Mouse (Mus musculus): ENCODE data around the gene Zfp346. TPM values are rescaled to one million over a fixed set of nuclear protein-coding genes. Genes with fewer than 3 reads are reported as not detected.

The Zfp346 gene
- polyA plus RNA-seq, 1 experiment from 2014 or later: 26.3 TPM

GRCm38 (mm10) chr13:55167798-55168197 is 62.7 kb downstream of the Zfp346 start:
- no peak for ATAC-seq
- Histone ChIP-seq H3K4me1 (replicated peaks; ENCODE audit: control insufficient read depth, insufficient read depth, low read length) (peaks cover 24% of the 10 kb centered on the region), H3K9me3 (ENCODE audit: control insufficient read depth, low read length) (no peaks in the 10 kb centered on the region), H3K36me3 (ENCODE audit: control insufficient read depth, insufficient read depth) (no peaks in the 10 kb centered on the region), H3K27ac (ENCODE audit: low read length) (no peak overlapping the region), H3K27me3 (replicated peaks; ENCODE audit: control insufficient read depth, insufficient read depth, low read length) (no peaks in the 10 kb centered on the region), H3K4me3 (replicated peaks; ENCODE audit: low read length) (no peak overlapping the region), H3K4me2 (ENCODE audit: low read length) (no peak overlapping the region), H3K9ac (replicated peaks; ENCODE audit: low read depth, low read length) (no peak overlapping the region)
- WGBS: 91% methylated on average over 11 of the region's 11 CpGs

GRCm38 (mm10) chr13:55168255-55168654 is 63.1 kb downstream of the Zfp346 start:
- H3K4me2 ChIP-seq (ENCODE audit: low read length): no peak overlapping the region
- no peaks in the 10 kb centered on the region for H3K36me3 ChIP-seq (ENCODE audit: control insufficient read depth, insufficient read depth)
- no peak overlapping the region for H3K4me3 ChIP-seq (replicated peaks; ENCODE audit: low read length)
- H3K27me3 ChIP-seq (replicated peaks; ENCODE audit: control insufficient read depth, insufficient read depth, low read length): no peaks in the 10 kb centered on the region
- no peaks in the 10 kb centered on the region for H3K9me3 ChIP-seq (ENCODE audit: control insufficient read depth, low read length)
- no peak overlapping the region for H3K27ac ChIP-seq (ENCODE audit: low read length)
- WGBS: 85% methylated on average over 5 of the region's 5 CpGs
- H3K4me1 ChIP-seq (replicated peaks; ENCODE audit: control insufficient read depth, insufficient read depth, low read length): peaks cover 24% of the 10 kb centered on the region
- ATAC-seq: no peak
- no peak overlapping the region for H3K9ac ChIP-seq (replicated peaks; ENCODE audit: low read depth, low read length)

DNA sequence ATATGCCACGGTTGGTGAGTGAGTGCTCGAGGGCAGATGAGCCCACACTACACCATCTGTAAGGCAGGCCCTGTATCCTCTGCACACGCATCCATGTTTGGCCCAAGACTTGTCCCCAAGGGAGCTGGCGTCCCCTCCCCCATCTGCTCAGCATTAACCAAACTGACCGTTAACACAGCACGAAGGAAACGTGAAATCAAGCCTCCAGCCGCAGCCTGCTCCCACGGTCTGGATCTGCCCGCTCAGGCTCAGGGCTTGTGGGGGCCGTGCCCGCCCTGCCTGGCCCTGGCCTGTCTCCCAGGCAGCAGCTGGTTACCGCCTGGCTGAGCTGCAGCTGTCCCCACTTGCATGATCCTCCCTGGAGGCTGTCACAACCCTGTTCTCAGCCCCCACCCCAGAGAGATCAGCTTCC is 63.9 kb downstream of the Zfp346 start:
- H3K9me3 ChIP-seq (ENCODE audit: control insufficient read depth, low read length): no peaks in the 10 kb centered on the region
- no peak overlapping the region for H3K4me2 ChIP-seq (ENCODE audit: low read length)
- peaks cover 24% of the 10 kb centered on the region for H3K4me1 ChIP-seq (replicated peaks; ENCODE audit: control insufficient read depth, insufficient read depth, low read length)
- no peak overlapping the region for H3K4me3 ChIP-seq (replicated peaks; ENCODE audit: low read length)
- no peaks in the 10 kb centered on the region for H3K36me3 ChIP-seq (ENCODE audit: control insufficient read depth, insufficient read depth)
- ATAC-seq: peak; percentile 81
- WGBS: 51% methylated on average over 13 of the region's 13 CpGs
- H3K9ac ChIP-seq (replicated peaks; ENCODE audit: low read depth, low read length): peak overlapping the region; percentile 16; the same call in 1 of the 2 replicates
- H3K27me3 ChIP-seq (replicated peaks; ENCODE audit: control insufficient read depth, insufficient read depth, low read length): no peaks in the 10 kb centered on the region
- peak overlapping the region; percentile 52 for H3K27ac ChIP-seq (ENCODE audit: low read length)

DNA sequence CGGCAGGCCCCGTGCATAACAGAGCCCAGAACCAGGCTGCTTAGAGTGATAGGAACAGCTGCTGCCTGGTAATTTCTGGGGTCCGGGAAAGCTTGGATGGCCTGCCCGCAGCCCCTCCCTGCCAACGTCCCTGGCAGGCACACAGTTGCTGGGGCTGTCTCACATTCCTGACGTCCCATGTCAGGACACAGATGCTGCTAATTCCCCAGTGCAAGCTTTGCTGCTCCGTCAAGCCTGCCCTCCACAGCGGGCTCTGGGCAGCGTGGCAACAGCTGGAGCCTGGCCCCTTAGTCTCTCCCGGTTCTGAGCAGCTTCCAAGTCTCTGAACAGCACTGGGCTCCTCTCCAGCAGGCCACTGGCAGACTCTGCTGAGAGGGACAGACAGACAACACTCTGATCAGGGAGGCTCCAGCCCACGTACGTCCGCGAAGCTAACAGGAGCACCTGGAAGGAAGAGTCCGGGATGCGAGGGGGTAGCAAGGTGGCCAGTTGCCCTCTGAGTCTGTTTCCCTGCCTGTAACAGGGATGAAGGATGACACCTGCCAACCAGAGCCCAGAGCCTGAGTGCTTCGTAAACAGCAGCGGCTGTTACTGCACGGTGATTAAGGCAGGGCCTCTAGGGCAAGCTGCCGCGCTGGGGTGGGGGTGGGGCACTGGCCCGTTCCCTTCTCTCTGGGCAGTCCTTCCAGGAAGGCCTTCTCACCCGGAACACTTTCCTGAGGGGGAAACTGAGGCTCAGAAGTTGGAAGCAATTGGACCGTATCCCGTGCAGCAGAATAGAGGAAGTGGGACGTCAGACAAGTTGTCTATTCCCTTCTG is 66.6 kb downstream of the Zfp346 start:
- no peak overlapping the region; the same call in 1 of the 2 replicates for H3K4me3 ChIP-seq (replicated peaks; ENCODE audit: low read length)
- H3K36me3 ChIP-seq (ENCODE audit: control insufficient read depth, insufficient read depth): no peaks in the 10 kb centered on the region
- peak overlapping the region; percentile 37 for H3K4me2 ChIP-seq (ENCODE audit: low read length)
- H3K9me3 ChIP-seq (ENCODE audit: control insufficient read depth, low read length): no peaks in the 10 kb centered on the region
- ATAC-seq: peak; percentile 89
- H3K9ac ChIP-seq (replicated peaks; ENCODE audit: low read depth, low read length): peak overlapping the region; percentile 28
- H3K27me3 ChIP-seq (replicated peaks; ENCODE audit: control insufficient read depth, insufficient read depth, low read length): no peaks in the 10 kb centered on the region
- WGBS: 9% methylated on average over 26 of the region's 26 CpGs
- H3K27ac ChIP-seq (ENCODE audit: low read length): peak overlapping the region; percentile 69
- H3K4me1 ChIP-seq (replicated peaks; ENCODE audit: control insufficient read depth, insufficient read depth, low read length): peaks cover 24% of the 10 kb centered on the region

- H3K9me3 ChIP-seq (ENCODE audit: control insufficient read depth, low read length): no peaks in the 10 kb centered on the region
- no peaks in the 10 kb centered on the region for H3K36me3 ChIP-seq (ENCODE audit: control insufficient read depth, insufficient read depth)
- no peak overlapping the region for H3K4me2 ChIP-seq (ENCODE audit: low read length)
- H3K9ac ChIP-seq (replicated peaks; ENCODE audit: low read depth, low read length): no peak overlapping the region
- peaks cover 24% of the 10 kb centered on the region for H3K4me1 ChIP-seq (replicated peaks; ENCODE audit: control insufficient read depth, insufficient read depth, low read length)
- no peak overlapping the region for H3K4me3 ChIP-seq (replicated peaks; ENCODE audit: low read length)
- peak overlapping the region; percentile 10; the same call in 1 of the 2 replicates for H3K27ac ChIP-seq (ENCODE audit: low read length)
- WGBS: 43% methylated on average over 7 of the region's 7 CpGs
- no peaks in the 10 kb centered on the region for H3K27me3 ChIP-seq (replicated peaks; ENCODE audit: control insufficient read depth, insufficient read depth, low read length)
- ATAC-seq: no peak
Observed at GRCm38 (mm10) chr13:55172336-55172770, 67.2 kb downstream of the Zfp346 start.

DNA sequence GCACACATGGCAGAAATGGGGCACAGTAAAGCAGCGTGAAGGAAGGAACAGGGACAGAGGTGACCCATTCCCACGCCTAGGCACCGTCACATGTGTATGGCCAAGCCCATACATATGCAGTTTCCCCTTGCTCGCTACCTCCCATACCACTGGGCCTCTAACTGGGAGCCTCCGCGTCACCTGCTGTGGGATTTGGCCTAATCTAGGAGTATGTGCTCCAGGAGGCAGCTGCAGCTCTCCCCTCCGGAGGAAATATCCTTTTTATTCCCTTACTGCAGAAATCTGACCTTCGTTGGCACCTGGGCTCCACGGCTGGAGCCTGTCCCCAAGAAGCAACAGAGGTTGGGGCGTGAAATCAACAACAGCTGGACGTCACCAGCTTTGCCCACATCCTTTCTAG is 69.2 kb downstream of the Zfp346 start:
- no peaks in the 10 kb centered on the region for H3K27me3 ChIP-seq (replicated peaks; ENCODE audit: control insufficient read depth, insufficient read depth, low read length)
- H3K36me3 ChIP-seq (ENCODE audit: control insufficient read depth, insufficient read depth): no peaks in the 10 kb centered on the region
- H3K4me3 ChIP-seq (replicated peaks; ENCODE audit: low read length): no peak overlapping the region
- H3K4me2 ChIP-seq (ENCODE audit: low read length): no peak overlapping the region
- no peak overlapping the region for H3K27ac ChIP-seq (ENCODE audit: low read length)
- no peak for ATAC-seq
- H3K9ac ChIP-seq (replicated peaks; ENCODE audit: low read depth, low read length): no peak overlapping the region
- WGBS: 75% methylated on average over 11 of the region's 11 CpGs
- no peaks in the 10 kb centered on the region for H3K9me3 ChIP-seq (ENCODE audit: control insufficient read depth, low read length)
- peaks cover 19% of the 10 kb centered on the region for H3K4me1 ChIP-seq (replicated peaks; ENCODE audit: control insufficient read depth, insufficient read depth, low read length)

DNA sequence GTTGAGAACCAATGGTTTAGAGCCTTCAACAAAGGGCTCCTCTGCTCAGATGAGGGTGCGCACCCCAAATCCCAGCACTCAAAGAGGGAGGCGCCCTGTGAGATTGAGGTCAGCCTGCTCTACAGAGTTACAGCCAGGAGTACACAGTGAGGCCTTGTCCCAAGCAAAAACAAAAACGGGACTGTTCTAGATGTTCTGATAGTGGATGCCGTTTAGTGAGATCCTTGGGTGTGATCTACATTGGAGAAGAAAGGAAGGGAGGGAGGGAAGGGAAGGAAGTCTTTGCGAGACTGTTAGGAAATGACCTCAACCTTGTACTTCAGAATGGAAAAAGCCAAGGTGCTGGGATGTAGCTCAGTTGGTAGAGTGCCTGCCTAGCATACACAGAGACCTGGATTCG is 71.2 kb downstream of the Zfp346 start:
- no peak for ATAC-seq
- no peaks in the 10 kb centered on the region for H3K27me3 ChIP-seq (replicated peaks; ENCODE audit: control insufficient read depth, insufficient read depth, low read length)
- peaks cover 15% of the 10 kb centered on the region for H3K4me1 ChIP-seq (replicated peaks; ENCODE audit: control insufficient read depth, insufficient read depth, low read length)
- WGBS: 92% methylated on average over 6 of the region's 6 CpGs
- no peak overlapping the region for H3K9ac ChIP-seq (replicated peaks; ENCODE audit: low read depth, low read length)
- H3K9me3 ChIP-seq (ENCODE audit: control insufficient read depth, low read length): no peaks in the 10 kb centered on the region
- no peak overlapping the region for H3K4me3 ChIP-seq (replicated peaks; ENCODE audit: low read length)
- no peaks in the 10 kb centered on the region for H3K36me3 ChIP-seq (ENCODE audit: control insufficient read depth, insufficient read depth)
- no peak overlapping the region for H3K4me2 ChIP-seq (ENCODE audit: low read length)
- H3K27ac ChIP-seq (ENCODE audit: low read length): no peak overlapping the region

GRCm38 (mm10) chr13:55177903-55178496 is 72.9 kb downstream of the Zfp346 start:
- Histone ChIP-seq H3K36me3 (ENCODE audit: control insufficient read depth, insufficient read depth) (no peaks in the 10 kb centered on the region), H3K9me3 (ENCODE audit: control insufficient read depth, low read length) (no peaks in the 10 kb centered on the region), H3K9ac (replicated peaks; ENCODE audit: low read depth, low read length) (no peak overlapping the region), H3K4me3 (replicated peaks; ENCODE audit: low read length) (no peak overlapping the region), H3K27me3 (replicated peaks; ENCODE audit: control insufficient read depth, insufficient read depth, low read length) (no peaks in the 10 kb centered on the region), H3K4me1 (replicated peaks; ENCODE audit: control insufficient read depth, insufficient read depth, low read length) (peaks cover 7% of the 10 kb centered on the region; the same call in 1 of the 2 replicates), H3K4me2 (ENCODE audit: low read length) (no peak overlapping the region), H3K27ac (ENCODE audit: low read length) (peak overlapping the region; percentile 46; the same call in 1 of the 2 replicates)
- peak; percentile 19; the same call in 1 of the 2 replicates for ATAC-seq
- 64% methylated on average over 4 of the region's 4 CpGs for WGBS

DNA sequence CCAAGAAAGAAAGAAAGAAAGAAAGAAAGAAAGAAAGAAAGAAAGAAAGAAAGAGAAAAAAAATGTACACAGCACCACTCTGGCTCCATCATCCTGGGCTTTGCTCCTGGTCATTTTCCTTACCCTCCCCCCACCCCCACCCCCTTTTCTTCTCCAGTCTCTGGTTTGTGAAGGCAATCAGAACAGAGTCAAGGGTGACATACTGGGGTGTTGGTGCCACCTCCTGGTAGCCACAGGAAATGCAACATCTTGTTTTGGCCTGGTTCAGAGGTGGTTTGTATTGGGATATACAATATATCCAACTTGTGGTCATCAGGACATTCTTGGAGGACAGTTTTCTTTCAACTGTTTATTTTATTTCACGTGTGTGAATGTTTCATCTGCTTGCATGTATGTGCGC is 73.4 kb downstream of the Zfp346 start:
- Histone ChIP-seq H3K4me3 (replicated peaks; ENCODE audit: low read length) (no peak overlapping the region), H3K36me3 (ENCODE audit: control insufficient read depth, insufficient read depth) (no peaks in the 10 kb centered on the region), H3K27ac (ENCODE audit: low read length) (no peak overlapping the region; the same call in 1 of the 2 replicates), H3K4me2 (ENCODE audit: low read length) (no peak overlapping the region), H3K9me3 (ENCODE audit: control insufficient read depth, low read length) (no peaks in the 10 kb centered on the region), H3K4me1 (replicated peaks; ENCODE audit: control insufficient read depth, insufficient read depth, low read length) (peaks cover 7% of the 10 kb centered on the region; the same call in 1 of the 2 replicates), H3K27me3 (replicated peaks; ENCODE audit: control insufficient read depth, insufficient read depth, low read length) (no peaks in the 10 kb centered on the region), H3K9ac (replicated peaks; ENCODE audit: low read depth, low read length) (no peak overlapping the region)
- ATAC-seq: peak; percentile 39; the same call in 1 of the 2 replicates
- 34% methylated on average over 2 of the region's 2 CpGs for WGBS

Measured in forebrain, embryonic 16.5 days (tissue).